Mouse (Mus musculus) G1E-ER4 (cell line): Measurements from ENCODE around the gene Ncoa7. TPM values are rescaled to one million over a fixed set of nuclear protein-coding genes. Genes with fewer than 3 reads are reported as not detected.

Experiments
- GATA1 ChIP-seq: IDR thresholded peaks from one replicate; pipeline ENCODE4 v1.8.0; 2012; ENCODE audit warnings: low read length, inconsistent platforms
- polyA plus RNA-seq: library from polyadenylated mRNA; stranded (reverse); fragments of >175 nt; gene quantifications from 2 replicates; pipeline ENCODE4 v1.2.3, GENCODE M21; 2012

Ncoa7 gene
- 11.8 and 15.4 TPM in 2 replicates for polyA plus RNA-seq

DNA sequence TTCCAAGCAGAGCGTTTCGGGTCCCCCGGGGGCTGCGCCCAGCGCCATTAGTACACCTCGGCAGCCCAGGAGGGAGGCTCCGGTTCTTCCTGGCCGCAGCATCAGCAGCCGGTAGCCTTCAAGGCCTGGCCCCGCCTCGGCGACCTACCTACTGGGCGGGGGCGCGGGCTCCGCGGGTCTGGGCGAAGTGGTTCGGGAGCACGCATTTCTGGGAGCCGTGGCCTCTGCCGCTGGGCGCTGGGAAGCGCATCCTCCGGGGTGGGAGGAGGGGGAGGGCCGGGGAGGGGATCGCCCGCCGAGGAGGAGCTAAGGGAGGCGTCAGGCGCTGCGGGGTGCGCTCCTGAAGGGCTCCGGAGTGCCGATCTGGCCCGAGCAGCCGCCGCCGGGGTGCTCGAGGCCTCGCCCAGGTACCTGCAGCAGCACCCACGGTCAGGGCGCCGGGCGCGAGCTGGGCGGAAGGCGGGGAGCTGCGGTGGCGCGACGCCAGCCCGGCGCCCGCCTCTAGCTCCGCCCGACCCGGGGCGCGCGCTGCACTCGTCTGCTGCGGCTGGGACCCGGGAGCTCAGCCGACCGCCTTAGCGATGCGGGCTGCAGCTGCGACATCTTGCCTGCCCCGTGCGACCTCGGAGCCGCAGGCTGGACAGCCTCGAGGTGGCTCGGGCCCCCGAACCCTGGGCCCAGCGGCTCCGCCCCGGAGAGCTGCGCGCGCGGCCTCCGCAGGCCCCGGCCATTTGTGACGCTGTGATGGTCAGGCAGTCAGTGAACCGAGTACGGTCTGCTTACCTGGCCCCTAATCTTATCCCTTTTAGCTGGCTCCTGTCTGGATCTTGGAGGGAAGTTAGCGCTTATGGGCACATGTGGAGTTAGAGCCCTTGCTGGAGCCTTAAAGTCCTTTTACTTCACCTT is at the start of gene Ncoa7:
Gene Ncoa7, minus strand, starts transcription at position 646 of the 906 bp plus-strand sequence.
- TF ChIP-seq GATA1 = no peak

DNA sequence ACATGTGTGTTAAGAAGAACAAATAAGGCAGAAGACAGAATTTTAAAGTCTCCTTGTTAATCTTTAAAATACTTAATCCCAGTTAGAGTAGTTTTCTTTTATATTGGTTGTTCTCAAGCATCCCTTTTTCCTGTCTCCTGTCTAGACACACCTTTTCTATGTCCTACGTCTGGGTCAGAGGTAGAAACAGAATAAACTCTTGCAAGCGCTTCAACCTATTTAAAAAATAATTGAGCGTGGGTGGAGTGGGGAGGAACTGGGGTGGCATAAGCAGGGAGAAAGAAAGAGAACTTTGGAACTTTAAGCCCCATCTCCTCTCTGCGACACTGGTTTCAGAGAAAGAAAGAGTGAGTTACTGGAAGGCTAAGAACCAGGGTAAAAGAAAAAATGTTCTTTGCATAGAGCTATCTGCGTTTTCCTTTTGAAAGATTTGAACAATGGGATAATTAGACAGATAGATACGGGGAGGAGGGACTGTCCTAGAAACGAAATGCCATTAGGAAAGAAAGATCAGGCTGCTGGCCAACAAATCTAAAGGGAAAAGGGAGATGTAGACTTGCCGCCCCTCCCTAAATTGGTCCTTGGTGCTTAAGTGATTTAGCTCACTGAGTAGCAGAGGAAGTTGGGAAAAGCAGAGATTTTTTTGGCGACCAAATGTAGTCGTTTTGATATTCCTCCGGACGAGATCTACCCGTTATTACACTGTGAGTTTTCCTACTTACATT is 42.1 kb upstream of the Ncoa7 start:
- no peak for TF ChIP-seq GATA1

DNA sequence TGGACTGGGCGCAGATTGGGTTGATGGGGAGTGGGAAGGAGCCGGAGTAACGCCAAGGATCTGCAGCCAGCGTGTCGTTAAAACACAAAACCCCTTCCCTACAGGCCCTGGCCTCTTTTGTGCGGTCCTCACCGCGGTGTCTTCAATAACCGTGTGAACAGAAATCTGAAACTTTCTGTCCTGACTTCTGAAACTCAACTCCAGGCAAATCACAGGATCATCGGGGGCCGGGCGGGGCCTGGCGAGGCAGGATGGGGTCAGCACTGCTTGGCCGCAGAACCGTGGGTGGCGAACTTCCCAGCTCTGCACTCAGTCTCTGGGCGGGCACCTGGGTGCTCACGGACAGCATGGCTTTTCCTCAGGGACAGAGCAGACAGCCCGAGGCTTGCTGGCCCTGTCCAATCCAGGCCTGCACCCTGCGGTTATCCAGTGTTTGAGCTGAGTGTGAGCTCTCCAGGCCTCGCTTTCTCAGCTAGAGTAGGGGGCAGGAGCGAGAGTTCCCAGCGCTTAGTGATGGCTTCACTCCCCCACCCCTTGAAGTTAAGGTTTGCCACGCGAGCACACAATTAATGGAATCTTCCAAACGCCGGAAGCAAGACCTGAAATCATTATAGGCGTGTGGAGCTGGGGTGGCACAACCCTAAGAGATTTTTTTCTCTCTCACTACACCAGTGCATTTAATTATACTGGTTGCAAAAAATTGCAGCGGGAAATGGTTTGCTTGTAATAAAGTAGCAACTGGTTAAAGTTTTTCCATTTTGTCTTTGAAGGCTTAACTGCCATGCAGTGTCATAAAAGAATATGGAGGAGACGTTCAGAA is 41.3 kb upstream of the Ncoa7 start:
- TF ChIP-seq GATA1 = no peak

DNA sequence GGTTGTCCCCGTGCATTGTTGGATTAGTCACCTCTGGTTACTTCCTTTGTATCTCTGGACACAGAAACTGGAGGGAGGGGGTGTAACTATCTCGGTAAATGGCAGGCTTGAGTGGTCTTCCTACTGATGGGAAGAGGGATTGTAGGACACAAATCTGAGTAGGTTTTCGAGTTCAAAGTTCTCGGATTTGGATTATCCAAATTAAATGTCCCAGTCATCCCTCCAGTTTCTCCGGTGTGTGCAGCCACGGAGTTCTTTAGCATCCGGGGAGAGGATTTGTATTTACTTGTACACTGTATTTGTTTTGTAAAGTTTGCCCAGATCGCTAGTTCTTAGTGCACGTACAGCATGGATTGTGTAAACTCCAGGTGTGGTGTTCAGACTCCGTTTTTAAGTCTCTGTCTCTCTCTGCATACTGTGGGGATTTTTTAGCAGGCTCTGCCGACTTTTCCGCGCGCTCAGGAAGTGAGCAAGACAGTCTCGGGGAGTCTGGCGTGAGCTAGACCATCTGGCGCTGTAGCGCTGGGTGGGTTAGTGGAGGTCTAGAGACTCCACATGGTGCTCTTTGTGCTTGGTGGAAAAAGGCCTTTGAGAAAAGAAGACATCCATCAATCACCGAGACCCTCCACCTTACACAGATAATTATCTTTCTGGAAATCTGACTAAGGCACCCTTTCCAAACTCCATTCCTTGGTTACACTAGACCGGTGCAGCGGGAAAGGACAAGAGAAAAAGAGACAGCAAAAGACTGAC is 40.5 kb upstream of the Ncoa7 start:
- no peak for TF ChIP-seq GATA1

DNA sequence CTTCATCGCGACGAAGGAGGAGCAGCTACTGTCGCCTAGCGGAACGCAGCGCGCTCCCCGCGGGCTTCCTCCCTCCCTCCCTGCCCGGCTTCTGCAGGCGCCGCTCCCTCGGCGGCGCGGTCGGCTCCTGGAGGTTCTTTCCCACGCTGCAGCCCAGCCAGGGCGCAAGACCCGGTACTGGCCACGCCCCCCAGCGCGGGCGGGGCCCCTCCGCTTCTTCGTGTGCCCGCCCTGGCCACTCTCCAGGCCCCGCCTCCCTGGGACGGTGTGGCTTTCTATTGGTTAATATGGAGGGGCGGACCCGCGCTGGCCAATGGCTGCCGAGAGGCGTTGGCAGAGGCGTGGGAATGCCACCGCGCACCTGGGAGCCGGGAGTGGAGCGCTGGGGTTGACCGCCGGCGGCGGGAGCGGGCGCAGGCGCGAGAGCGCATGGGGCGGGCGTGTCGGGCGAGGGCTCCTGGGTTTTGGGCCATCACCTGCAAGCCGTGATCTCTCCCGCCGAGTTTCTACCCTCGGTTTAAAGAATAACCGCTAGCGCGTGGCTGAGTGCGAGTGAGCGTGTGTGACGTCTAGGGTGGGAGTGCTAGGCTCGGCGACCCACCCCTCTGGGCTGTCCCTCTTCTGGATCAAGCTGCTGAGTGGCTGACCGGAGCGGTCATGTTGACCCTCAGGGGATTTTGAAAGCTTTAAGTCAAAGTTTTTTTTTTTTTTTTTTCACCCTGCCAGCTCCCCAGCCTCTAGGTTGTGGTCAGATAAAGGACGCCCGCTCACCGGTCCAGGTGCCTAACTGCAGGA is 39.7 kb upstream of the Ncoa7 start, which contains the start of gene Hey2:
Gene Hey2, minus strand, starts transcription at position 159 of the 795 bp plus-strand sequence.
- no peak for TF ChIP-seq GATA1

DNA sequence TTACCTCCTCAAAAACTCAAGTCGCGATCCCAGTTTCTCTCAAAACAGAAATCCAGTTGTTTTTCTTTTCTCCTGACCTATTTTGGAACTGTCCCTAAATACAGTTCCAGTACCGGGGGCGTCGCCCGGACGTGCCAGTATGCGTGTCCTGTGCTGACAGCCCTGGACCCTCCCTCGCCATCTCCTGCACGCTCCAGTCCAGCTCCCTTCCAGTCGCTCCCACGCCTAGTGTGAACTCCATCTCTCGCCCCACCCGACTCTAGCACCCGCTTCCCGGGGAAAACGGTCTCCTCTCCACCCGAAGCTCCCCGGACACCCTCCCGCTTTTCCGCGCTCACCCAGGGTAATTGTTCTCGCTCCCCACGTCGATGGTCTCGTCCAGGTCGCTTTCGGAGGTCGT is 39.1 kb upstream of the Ncoa7 start:
- TF ChIP-seq GATA1 = no peak

DNA sequence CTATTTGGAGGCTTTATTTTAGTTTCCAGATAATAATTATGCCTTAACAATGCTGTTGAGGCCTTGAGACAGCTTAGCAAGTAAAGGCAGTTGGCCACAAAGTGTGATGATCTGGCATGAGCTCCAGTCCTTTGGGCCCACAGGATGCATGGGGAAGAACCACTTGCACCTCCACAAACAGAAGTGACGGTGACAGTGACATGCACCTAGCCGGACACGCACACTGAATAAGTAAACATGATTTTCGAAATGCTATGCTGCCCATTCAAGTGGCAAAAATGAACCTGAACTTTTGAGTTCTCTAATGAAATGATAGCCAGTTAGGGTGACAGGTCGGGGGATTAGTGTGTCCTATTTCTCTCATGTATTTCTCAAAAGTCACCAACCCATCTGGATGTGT is 37.7 kb upstream of the Ncoa7 start:
- TF ChIP-seq GATA1 = no peak

DNA sequence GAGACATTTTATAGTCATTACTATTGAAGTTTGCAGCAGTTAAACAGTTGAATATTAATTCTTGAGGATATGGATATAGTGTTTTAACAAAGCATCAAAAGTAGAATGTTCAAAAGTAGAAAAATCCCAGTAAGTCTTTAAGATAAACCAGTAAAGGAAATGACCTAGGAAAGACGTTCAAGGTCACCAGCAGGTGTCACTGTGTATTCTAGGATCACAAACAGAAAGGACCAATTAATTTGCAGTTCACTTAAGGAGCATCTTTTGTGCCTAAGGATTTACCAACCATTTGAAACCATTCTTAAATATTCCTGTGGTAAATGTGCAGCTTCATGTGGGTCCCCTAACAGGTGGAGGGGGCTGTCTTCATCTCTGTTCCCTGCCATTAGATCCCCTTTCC is 35.1 kb upstream of the Ncoa7 start:
- TF ChIP-seq GATA1 = no peak

DNA sequence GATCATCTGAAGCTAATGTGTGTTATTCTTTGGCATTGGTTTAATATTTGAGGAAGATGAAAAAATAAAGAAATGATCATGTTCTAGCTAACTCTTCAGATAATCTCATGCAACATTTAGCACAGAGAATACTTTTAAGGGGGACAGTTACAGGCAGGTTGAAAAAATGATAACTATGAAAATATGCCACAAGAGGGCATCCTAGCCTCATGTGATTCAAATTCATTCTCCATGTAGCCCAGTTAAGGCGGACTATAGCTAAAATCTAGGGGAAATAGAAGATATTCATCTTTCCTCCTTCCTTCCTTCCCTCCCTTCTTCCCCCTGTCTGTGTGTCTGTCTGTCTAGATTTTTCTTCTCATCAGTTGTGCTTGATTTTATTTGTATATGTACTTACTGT is 21.9 kb upstream of the Ncoa7 start:
- no peak for TF ChIP-seq GATA1

DNA sequence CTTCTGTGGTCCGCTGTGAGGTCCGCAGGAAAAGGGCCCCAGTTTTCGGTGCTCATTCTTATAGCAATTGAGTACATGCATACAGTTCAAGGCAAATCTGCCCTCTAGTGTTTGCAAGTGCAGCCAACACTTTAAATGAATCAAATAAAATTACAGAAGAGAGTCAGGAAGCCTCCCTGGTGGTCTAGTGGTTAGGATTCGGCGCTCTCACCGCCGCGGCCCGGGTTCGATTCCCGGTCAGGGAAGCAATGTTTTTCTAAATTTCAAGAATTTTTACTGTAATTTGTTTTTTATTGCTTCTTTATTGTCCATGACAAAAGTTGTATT is 7.8 kb upstream of the Ncoa7 start:
- no peak for TF ChIP-seq GATA1

DNA sequence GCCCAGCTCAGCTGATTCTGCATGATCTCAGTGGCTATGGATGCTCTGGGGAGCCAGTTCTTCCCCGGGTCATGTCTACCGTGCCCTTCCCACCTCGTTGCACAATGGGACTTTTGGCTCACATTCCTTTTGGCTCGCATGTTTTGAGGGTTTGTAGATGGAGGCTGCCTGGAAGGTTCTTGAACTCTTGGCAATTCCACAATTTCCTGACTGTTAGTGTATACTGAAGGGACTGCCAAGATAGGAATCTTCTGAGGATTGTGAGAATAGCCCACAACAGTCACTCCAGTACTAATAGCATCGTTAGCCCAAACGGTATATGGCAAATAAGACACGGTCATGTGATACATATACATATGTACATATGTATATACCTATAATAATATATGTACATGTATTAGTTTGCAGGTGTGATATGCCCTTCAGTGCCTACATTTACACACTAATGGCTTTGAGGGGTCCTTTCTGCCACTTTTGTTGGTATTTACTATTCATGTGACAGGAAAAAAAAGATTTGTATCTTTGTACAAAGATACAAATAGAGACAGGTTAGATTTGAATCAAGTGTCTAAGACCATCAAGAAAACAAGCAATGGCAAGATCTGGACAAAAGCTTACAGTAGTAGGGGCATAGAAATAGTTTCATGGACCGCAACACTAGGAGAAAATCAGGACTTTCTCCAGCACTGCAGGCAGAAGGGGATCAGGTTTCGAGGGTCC is 7.3 kb upstream of the Ncoa7 start:
- TF ChIP-seq GATA1 = no peak

DNA sequence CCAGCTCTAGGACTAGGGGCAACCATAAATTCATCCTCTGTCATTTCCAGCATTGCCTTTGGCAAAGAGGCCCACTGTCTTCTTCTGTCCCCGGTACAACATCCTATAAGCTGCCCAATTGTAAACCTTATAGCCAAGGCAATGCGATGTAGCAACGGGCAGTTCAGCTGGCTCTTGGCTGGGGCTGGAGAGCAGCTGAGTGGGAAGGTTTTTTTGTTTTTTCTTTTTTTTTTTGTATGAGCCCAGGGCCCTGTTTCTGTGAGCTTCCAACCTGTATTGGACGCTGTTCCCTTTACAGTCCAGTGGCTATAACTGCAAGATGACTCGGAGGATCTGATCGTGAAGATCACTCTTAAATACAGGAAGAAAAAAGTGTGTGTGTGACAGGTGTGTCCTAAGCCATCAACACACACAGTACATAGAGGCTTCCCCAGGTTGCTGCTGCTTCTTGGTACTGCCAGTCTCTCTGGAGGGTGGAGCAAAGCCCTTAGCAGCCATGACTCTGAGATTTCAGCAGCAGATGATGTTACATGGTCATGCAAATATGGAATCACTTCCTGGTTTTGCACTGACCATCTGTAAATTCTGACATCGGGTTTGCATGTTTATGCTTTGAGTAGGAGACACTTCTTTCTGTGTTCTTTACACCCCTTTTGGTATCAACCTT is 594 bp upstream of the Ncoa7 start:
- TF ChIP-seq GATA1 = no peak

DNA sequence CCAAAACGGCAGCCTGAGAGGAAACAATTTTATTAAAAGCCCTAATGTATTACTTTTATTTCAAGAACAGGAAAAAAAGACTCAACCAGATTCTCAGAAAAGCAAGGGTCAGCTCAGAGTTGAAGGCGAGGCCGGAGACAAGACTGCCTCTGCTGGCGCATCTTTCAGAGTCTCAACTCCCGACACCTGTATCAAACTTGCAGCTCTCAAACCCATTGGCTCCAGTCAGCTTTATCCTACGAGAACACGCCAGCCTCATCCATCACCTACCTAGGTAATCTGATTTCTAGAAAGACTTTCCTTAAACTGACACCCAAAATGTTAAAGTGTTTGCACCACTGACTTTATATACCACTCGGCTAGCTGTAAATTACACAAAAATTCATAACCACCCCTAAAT is 1.1 kb downstream of the Ncoa7 start:
- TF ChIP-seq GATA1 = no peak
